Mouse (Mus musculus): Measurements from ENCODE around the gene Dcpp3. TPM values are rescaled to one million over a fixed set of nuclear protein-coding genes. Genes with fewer than 3 reads are reported as not detected.
A peak's percentile ranks its signal among the peaks of the same experiment; 100 is the strongest.
"Not testable (repeated sequence)": the region's sequence is repeated elsewhere in the genome, so short reads cannot be mapped to it uniquely, and the experiment has no call there.

The Dcpp3 gene
- polyA plus RNA-seq (2014; fragmentation: Nextera tagmentation; extraction: Ambion mirVana), result not detected in 2 replicates

DNA sequence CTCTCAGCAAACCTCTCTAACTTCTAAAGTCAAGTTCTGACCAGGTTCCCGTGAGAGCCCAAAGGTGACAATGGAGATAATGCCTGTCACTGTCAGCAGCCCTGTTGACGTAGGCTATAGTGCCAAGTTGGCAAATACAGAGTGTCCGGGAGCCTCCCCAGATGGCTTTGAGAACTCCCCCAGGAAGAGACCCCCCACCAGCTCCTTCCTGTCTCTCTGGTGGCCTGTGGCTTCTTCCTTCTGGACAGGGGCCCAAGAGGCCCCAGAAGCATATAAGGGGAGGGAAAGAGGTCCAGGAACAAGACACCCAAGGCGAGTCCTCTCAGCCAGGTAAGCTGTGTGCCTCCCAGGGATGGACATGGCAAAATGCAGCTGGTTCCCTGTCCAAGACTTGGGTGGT, at the start of gene Dcpp3:
Gene Dcpp3 (plus strand): TSS at position 301 of the 400 bp plus-strand sequence.
- not testable (repeated sequence) for ATAC-seq (replicated peaks; ENCODE audit: insufficient number of reproducible peaks, low FRiP score, low TSS enrichment, low read depth); H3K27ac ChIP-seq (replicated peaks; ENCODE audit: low read depth, low read length); DNase-seq (ENCODE audit: low spot score); H3K4me1 ChIP-seq (ENCODE audit: control insufficient read depth, insufficient read depth, low read length); H3K27me3 ChIP-seq (ENCODE audit: control insufficient read depth, insufficient read depth, low read length); H3K4me2 ChIP-seq (ENCODE audit: low read depth, low read length); H3K36me3 ChIP-seq (replicated peaks; ENCODE audit: control insufficient read depth, insufficient read depth, low read depth, low read length); H3K9me3 ChIP-seq (replicated peaks; ENCODE audit: control insufficient read depth, low read length); H3K4me3 ChIP-seq (ENCODE audit: low read depth, low read length); H3K9ac ChIP-seq (replicated peaks; ENCODE audit: low read length)
- whole genome bisulfite sequencing, result 71% methylated on average over 4 of the region's 4 CpGs

DNA sequence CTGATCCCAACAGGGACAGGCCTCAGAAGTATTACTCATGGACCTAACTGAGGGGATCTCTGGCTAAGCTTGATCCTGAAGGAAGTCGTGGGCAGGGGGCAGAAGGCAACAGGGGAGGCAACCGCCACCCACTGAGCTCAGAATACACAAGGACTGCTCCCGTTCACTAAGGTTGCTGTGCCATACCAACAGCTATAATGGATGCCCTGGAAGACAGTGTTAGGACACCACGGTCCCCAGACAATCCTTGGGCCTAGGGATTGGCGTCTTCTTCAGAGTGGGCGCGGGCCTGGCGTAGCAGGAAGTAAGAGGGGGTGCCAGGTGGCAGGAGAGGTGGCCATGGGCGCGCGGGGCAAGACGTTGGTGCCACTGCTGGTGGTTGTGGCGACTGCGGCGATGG, 49.5 kb upstream of the Dcpp3 start, which contains the start of gene Prss21:
Gene Prss21 (plus strand): TSS at position 301 of the 400 bp plus-strand sequence.
- H3K9ac ChIP-seq (replicated peaks; ENCODE audit: low read length), result no peak within 1 kb of the TSS
- ATAC-seq (replicated peaks; ENCODE audit: insufficient number of reproducible peaks, low FRiP score, low TSS enrichment, low read depth), result no peak
- no peak within 1 kb of the TSS for H3K4me2 ChIP-seq (ENCODE audit: low read depth, low read length)
- WGBS, result 85% methylated on average over 15 of the region's 15 CpGs
- H3K27me3 ChIP-seq (ENCODE audit: control insufficient read depth, insufficient read depth, low read length), result no peaks in the 10 kb centered on the region
- no peak within 1 kb of the TSS for H3K27ac ChIP-seq (replicated peaks; ENCODE audit: low read depth, low read length)
- H3K4me1 ChIP-seq (ENCODE audit: control insufficient read depth, insufficient read depth, low read length), result no peaks in the 10 kb centered on the region
- no peaks in the 10 kb centered on the region for H3K9me3 ChIP-seq (replicated peaks; ENCODE audit: control insufficient read depth, low read length)
- H3K4me3 ChIP-seq (ENCODE audit: low read depth, low read length), result no peak within 1 kb of the TSS
- H3K36me3 ChIP-seq (replicated peaks; ENCODE audit: control insufficient read depth, insufficient read depth, low read depth, low read length), result no peaks in the 10 kb centered on the region
- no peak for DNase-seq (ENCODE audit: low spot score)

DNA sequence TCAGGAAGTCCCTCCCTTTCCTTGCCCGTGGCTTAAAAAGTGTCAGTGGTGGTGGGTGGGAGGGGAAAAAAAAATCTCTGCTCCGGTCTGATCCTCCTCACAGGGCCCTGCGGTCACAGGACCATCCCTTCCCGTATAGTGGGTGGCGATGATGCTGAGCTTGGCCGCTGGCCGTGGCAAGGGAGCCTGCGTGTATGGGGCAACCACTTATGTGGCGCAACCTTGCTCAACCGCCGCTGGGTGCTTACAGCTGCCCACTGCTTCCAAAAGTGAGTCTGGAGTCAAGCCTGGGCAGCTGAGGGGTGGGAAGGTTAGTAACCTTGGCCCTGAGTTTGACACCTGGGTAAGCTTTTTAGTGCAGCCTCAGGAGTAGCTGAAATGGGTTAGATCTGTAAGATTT, 48.7 kb upstream of the Dcpp3 start:
- H3K9ac ChIP-seq (replicated peaks; ENCODE audit: low read length), result no peak overlapping the region
- H3K4me1 ChIP-seq (ENCODE audit: control insufficient read depth, insufficient read depth, low read length), result no peaks in the 10 kb centered on the region
- no peaks in the 10 kb centered on the region for H3K27me3 ChIP-seq (ENCODE audit: control insufficient read depth, insufficient read depth, low read length)
- 90% methylated on average over 11 of the region's 11 CpGs for WGBS
- no peaks in the 10 kb centered on the region for H3K36me3 ChIP-seq (replicated peaks; ENCODE audit: control insufficient read depth, insufficient read depth, low read depth, low read length)
- no peak overlapping the region for H3K27ac ChIP-seq (replicated peaks; ENCODE audit: low read depth, low read length)
- DNase-seq (ENCODE audit: low spot score) (no peak), ATAC-seq (replicated peaks; ENCODE audit: insufficient number of reproducible peaks, low FRiP score, low TSS enrichment, low read depth) (no peak)
- no peak overlapping the region for H3K4me3 ChIP-seq (ENCODE audit: low read depth, low read length)
- H3K9me3 ChIP-seq (replicated peaks; ENCODE audit: control insufficient read depth, low read length), result no peaks in the 10 kb centered on the region
- no peak overlapping the region for H3K4me2 ChIP-seq (ENCODE audit: low read depth, low read length)

DNA sequence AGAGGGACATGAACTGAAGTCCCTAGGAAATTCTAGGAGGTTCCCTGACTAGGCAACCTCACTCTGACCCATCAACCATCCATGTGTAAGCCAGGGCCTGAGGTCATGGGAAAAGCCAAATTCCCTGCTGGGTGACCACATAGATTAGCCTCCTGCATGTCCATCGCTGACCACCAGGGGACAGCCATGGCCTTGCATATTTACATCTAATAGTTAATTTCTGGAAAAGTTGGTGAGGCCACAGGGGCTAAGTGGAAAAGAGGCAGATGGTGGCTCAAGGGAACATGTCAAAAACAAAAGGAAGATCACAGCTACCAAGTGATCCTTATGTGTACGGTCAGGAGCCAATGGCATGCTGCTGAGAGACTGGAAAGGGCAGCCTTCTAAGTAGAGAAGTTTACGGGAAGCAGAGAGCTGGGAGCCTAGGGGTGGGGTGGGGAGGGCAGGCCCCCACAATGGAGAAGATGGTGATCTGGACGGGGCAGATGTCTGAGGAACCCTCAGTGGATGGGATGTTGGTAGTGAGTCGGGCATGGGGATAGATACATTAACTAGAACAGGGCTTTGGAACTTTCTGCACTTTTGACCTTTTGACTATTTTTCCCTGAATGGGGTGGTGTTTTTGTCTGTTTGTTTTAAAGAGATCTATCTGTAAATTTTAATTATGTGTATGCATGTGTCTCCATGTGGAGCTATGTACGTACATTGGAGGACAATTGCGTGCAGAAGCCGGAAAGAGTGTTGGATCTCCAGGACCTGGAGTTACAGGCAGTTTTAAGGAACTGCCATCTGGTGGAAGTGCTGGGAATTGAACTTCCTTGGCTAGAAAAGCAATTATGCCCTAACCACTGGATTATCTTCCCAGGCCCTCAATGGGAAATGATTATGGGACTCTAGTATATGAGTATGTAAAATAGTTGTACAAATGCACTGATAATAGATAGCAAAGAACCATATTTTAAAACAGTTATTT, 43.1 kb upstream of the Dcpp3 start:
- Histone ChIP-seq H3K27ac (replicated peaks; ENCODE audit: low read depth, low read length) (no peak overlapping the region), H3K4me2 (ENCODE audit: low read depth, low read length) (no peak overlapping the region), H3K9ac (replicated peaks; ENCODE audit: low read length) (no peak overlapping the region), H3K27me3 (ENCODE audit: control insufficient read depth, insufficient read depth, low read length) (no peaks in the 10 kb centered on the region), H3K9me3 (replicated peaks; ENCODE audit: control insufficient read depth, low read length) (no peaks in the 10 kb centered on the region), H3K4me3 (ENCODE audit: low read depth, low read length) (no peak overlapping the region), H3K36me3 (replicated peaks; ENCODE audit: control insufficient read depth, insufficient read depth, low read depth, low read length) (no peaks in the 10 kb centered on the region), H3K4me1 (ENCODE audit: control insufficient read depth, insufficient read depth, low read length) (no peaks in the 10 kb centered on the region)
- ATAC-seq (replicated peaks; ENCODE audit: insufficient number of reproducible peaks, low FRiP score, low TSS enrichment, low read depth) (no peak; the same call in 1 of the 2 replicates), DNase-seq (ENCODE audit: low spot score) (peak; percentile 68)
- WGBS, result 50% methylated on average over 8 of the region's 8 CpGs

DNA sequence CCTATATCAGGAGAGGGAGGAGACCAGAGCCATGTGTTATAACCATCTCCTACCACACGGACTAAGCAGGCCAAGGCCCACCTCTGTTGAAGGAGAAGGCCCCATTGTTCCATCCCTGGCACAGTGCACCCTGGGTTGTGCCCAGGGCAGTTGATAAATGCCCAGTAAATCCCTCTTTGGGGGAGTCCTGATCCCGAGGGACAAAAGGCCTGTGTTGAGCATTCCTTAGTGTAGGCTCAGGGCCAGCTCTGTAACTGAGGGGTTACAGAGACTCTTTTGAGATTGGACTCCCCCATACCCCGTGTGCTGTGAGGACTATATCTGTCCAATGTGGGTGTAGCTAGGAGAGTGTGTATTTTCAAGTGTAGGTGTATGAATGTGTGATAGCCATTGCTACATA, 40.5 kb upstream of the Dcpp3 start:
- DNase-seq (ENCODE audit: low spot score) (no peak), ATAC-seq (replicated peaks; ENCODE audit: insufficient number of reproducible peaks, low FRiP score, low TSS enrichment, low read depth) (no peak)
- Histone ChIP-seq H3K4me2 (ENCODE audit: low read depth, low read length) (no peak overlapping the region), H3K36me3 (replicated peaks; ENCODE audit: control insufficient read depth, insufficient read depth, low read depth, low read length) (no peaks in the 10 kb centered on the region), H3K27me3 (ENCODE audit: control insufficient read depth, insufficient read depth, low read length) (no peaks in the 10 kb centered on the region), H3K4me3 (ENCODE audit: low read depth, low read length) (no peak overlapping the region), H3K27ac (replicated peaks; ENCODE audit: low read depth, low read length) (no peak overlapping the region), H3K4me1 (ENCODE audit: control insufficient read depth, insufficient read depth, low read length) (no peaks in the 10 kb centered on the region), H3K9ac (replicated peaks; ENCODE audit: low read length) (no peak overlapping the region), H3K9me3 (replicated peaks; ENCODE audit: control insufficient read depth, low read length) (no peaks in the 10 kb centered on the region)
- WGBS, result 50% methylated on average over 3 of the region's 3 CpGs

DNA sequence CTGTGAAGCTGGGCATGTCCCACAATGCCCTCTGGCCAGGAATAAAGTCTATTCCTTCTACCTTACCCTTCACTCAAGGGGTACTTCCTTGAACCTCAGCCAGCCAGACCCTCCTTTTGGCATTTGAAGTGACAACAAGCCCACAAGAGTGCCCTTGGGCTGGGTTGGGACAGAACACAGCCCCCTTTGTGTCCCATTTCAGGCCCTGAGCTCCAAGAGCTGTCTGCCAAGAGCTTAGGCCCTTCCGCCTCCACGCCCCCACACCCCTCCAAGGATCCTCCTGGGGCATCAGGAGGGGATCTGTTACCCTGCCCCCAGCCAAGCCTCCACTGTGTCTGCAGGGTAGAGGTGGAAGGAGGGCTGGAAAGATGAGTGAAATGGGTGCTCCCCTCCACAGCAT, 40.1 kb upstream of the Dcpp3 start:
- Histone ChIP-seq H3K27ac (replicated peaks; ENCODE audit: low read depth, low read length) (no peak overlapping the region), H3K27me3 (ENCODE audit: control insufficient read depth, insufficient read depth, low read length) (no peaks in the 10 kb centered on the region), H3K4me2 (ENCODE audit: low read depth, low read length) (no peak overlapping the region), H3K9ac (replicated peaks; ENCODE audit: low read length) (no peak overlapping the region), H3K4me1 (ENCODE audit: control insufficient read depth, insufficient read depth, low read length) (no peaks in the 10 kb centered on the region), H3K4me3 (ENCODE audit: low read depth, low read length) (no peak overlapping the region), H3K36me3 (replicated peaks; ENCODE audit: control insufficient read depth, insufficient read depth, low read depth, low read length) (no peaks in the 10 kb centered on the region), H3K9me3 (replicated peaks; ENCODE audit: control insufficient read depth, low read length) (no peaks in the 10 kb centered on the region)
- ATAC-seq (replicated peaks; ENCODE audit: insufficient number of reproducible peaks, low FRiP score, low TSS enrichment, low read depth), result no peak
- 75% methylated on average over 2 of the region's 2 CpGs for WGBS
- DNase-seq (ENCODE audit: low spot score), result no peak

DNA sequence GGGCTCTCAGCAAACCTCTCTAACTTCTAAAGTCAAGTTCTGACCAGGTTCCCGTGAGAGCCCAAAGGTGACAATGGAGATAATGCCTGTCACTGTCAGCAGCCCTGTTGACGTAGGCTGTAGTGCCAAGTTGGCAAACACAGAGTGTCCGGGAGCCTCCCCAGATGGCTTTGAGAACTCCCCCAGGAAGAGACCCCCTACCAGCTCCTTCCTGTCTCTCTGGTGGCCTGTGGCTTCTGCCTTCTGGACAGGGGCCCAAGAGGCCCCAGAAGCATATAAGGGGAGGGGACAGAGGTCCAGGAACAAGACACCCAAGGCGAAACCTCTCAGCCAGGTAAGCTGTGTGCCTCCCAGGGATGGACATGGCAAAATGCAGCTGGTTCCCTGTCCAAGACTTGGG, 36.7 kb upstream of the Dcpp3 start, which contains the start of the genes Dcpp1 and Dcpp2:
Gene Dcpp1 (plus strand): TSS at position 301 of the 400 bp plus-strand sequence.
Gene Dcpp2 (plus strand): TSS at position 305 of the 400 bp plus-strand sequence.
- H3K4me3 ChIP-seq (ENCODE audit: low read depth, low read length); H3K4me1 ChIP-seq (ENCODE audit: control insufficient read depth, insufficient read depth, low read length); H3K27me3 ChIP-seq (ENCODE audit: control insufficient read depth, insufficient read depth, low read length); ATAC-seq (replicated peaks; ENCODE audit: insufficient number of reproducible peaks, low FRiP score, low TSS enrichment, low read depth); H3K9ac ChIP-seq (replicated peaks; ENCODE audit: low read length); H3K4me2 ChIP-seq (ENCODE audit: low read depth, low read length); H3K27ac ChIP-seq (replicated peaks; ENCODE audit: low read depth, low read length); DNase-seq (ENCODE audit: low spot score); H3K9me3 ChIP-seq (replicated peaks; ENCODE audit: control insufficient read depth, low read length); H3K36me3 ChIP-seq (replicated peaks; ENCODE audit: control insufficient read depth, insufficient read depth, low read depth, low read length): not testable (repeated sequence)
- WGBS, result 77% methylated on average over 4 of the region's 4 CpGs

DNA sequence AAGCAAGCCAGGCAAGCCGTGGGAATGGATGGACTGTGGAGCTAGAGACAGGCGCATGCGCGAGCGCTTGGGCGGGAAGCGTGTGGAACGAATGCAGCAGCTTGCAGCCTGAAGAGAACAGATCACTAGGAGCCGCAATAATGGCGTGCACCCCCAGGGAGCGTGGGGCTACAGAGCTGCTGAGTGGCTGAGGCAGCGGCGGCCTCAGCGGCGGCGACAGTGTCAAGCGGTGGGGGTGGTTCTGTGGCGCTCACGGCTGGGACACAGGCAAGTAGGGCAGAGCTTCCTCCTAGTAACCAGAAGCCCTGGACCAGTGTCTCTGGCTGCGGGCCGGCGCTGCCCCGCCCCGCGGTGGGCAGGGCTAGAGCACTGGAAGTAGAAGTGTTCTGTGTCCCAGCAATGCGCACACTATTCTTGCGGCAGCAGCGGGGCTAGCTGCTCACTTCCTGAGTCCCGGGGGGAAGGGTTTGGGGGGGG, 7.3 kb downstream of the Dcpp3 start:
- ATAC-seq (replicated peaks; ENCODE audit: insufficient number of reproducible peaks, low FRiP score, low TSS enrichment, low read depth) (peak; percentile 98), DNase-seq (ENCODE audit: low spot score) (peak; percentile 92)
- Histone ChIP-seq H3K4me3 (ENCODE audit: low read depth, low read length) (peak overlapping the region; percentile 54), H3K4me1 (ENCODE audit: control insufficient read depth, insufficient read depth, low read length) (peaks cover 2% of the 10 kb centered on the region; the same call in 1 of the 2 replicates), H3K27ac (replicated peaks; ENCODE audit: low read depth, low read length) (peak overlapping the region; percentile 74), H3K27me3 (ENCODE audit: control insufficient read depth, insufficient read depth, low read length) (no peaks in the 10 kb centered on the region), H3K36me3 (replicated peaks; ENCODE audit: control insufficient read depth, insufficient read depth, low read depth, low read length) (no peaks in the 10 kb centered on the region), H3K4me2 (ENCODE audit: low read depth, low read length) (peak overlapping the region; percentile 72), H3K9ac (replicated peaks; ENCODE audit: low read length) (peak overlapping the region; percentile 71), H3K9me3 (replicated peaks; ENCODE audit: control insufficient read depth, low read length) (no peaks in the 10 kb centered on the region)
- whole genome bisulfite sequencing, result under 1% methylated on average over 29 of the region's 29 CpGs
